Mouse (Mus musculus) left cerebral cortex, postnatal 14 days (tissue): Measurements from ENCODE around the gene Rras2. TPM values are rescaled to one million over a fixed set of nuclear protein-coding genes. Genes with fewer than 3 reads are reported as not detected.

Experiments used
- DNase-seq, 2 experiments: peaks; one replicate each; pipeline ENCODE4 v3.0.0; 2021 to 2022; ENCODE audit warnings: low spot score in 2 of 2, mixed read lengths in 1 of 2
- intact Hi-C: fragments of 180-260 bp; cut with DNase I; formaldehyde crosslinking; loops from one replicate; pipeline ENCODE4 v1.15.1; 2025
- long read RNA-seq, 2 experiments: library from polyadenylated mRNA; stranded (forward); transcript quantifications; one replicate each; pipeline ENCODE4 v2.0.0; 2021
- total RNA-seq, 2 experiments: library from RNA; stranded (reverse); gene quantifications; 2 replicates each; pipeline ENCODE4 v1.2.3; 2021

Gene Rras2
- total RNA-seq, result 10 to 100 TPM; 43.2 to 47.3 TPM
- long read RNA-seq, experiment 1, transcript Rras2-201 (6 exons, 2,275 nt), result major isoform, 47 of 56 reads
- long read RNA-seq, experiment 1, partial matches to known transcripts, result 2 of 56 reads
- long read RNA-seq, experiment 1, other reads (novel, unspliced or antisense), result 7 of 56 reads
- long read RNA-seq, experiment 2, transcript Rras2-201 (6 exons, 2,275 nt), result major isoform, 39 of 44 reads
- long read RNA-seq, experiment 2, partial matches to known transcripts, result 2 of 44 reads
- long read RNA-seq, experiment 2, other reads (novel, unspliced or antisense), result 3 of 44 reads

- intact Hi-C loops, result loop anchor here (2.0 to 10.0 kb wide), 3 partner anchors 15 to 85 kb away; no protein-coding TSS in a partner anchor
These were observed at the start of gene Rras2 for GRCm38 (mm10) chr7:114117444-114117905. Rras2 (minus strand) TSS chr7:114117781.

GRCm38 (mm10) chr7:114162975-114163374 is 45.4 kb upstream of the Rras2 start:
- intact Hi-C loops, result no loop called here

More at GRCm38 (mm10) chr7:114117444-114117905, at the start of gene Rras2:
- peak; percentile 82 to 85 for DNase-seq

GRCm38 (mm10) chr7:114161101-114161500 is 43.5 kb upstream of the Rras2 start:
- DNase-seq, result no peak
- intact Hi-C loops, result no loop called here

More at GRCm38 (mm10) chr7:114162975-114163374, 45.4 kb upstream of the Rras2 start:
- no peak for DNase-seq

- intact Hi-C loops, result no loop called here
- no peak for DNase-seq
These were observed 40.2 kb upstream of the Rras2 start for GRCm38 (mm10) chr7:114157716-114158278.

GRCm38 (mm10) chr7:114156364-114156763 is 38.8 kb upstream of the Rras2 start:
- DNase-seq, result no peak
- intact Hi-C loops, result no loop called here

GRCm38 (mm10) chr7:114155053-114155865 is 37.7 kb upstream of the Rras2 start:
- no peak for DNase-seq
- intact Hi-C loops, result no loop called here

- peak; percentile 70 to 91 for DNase-seq
- intact Hi-C loops, result loop anchor here (5.0 kb wide), 1 partner anchor 64 kb away; no protein-coding TSS in a partner anchor
These were observed 33.6 kb upstream of the Rras2 start for GRCm38 (mm10) chr7:114151036-114151780.

GRCm38 (mm10) chr7:114149564-114149963 is 32.0 kb upstream of the Rras2 start:
- no peak for DNase-seq
- intact Hi-C loops, result no loop called here

GRCm38 (mm10) chr7:114149135-114149534 is 31.6 kb upstream of the Rras2 start:
- intact Hi-C loops, result no loop called here

GRCm38 (mm10) chr7:114145841-114146240 is 28.3 kb upstream of the Rras2 start:
- DNase-seq, result no peak
- intact Hi-C loops, result no loop called here

More at GRCm38 (mm10) chr7:114149135-114149534, 31.6 kb upstream of the Rras2 start:
- DNase-seq, result no peak

GRCm38 (mm10) chr7:114142151-114142798 is 24.7 kb upstream of the Rras2 start:
- intact Hi-C loops, result no loop called here

GRCm38 (mm10) chr7:114140026-114140425 is 22.4 kb upstream of the Rras2 start:
- DNase-seq, result no peak
- intact Hi-C loops, result no loop called here

More at GRCm38 (mm10) chr7:114142151-114142798, 24.7 kb upstream of the Rras2 start:
- DNase-seq, result no peak

GRCm38 (mm10) chr7:114139400-114139799 is 21.8 kb upstream of the Rras2 start:
- intact Hi-C loops, result no loop called here
- DNase-seq, result no peak

GRCm38 (mm10) chr7:114138261-114138660 is 20.7 kb upstream of the Rras2 start:
- peak in 1 of 2 experiments; percentile 62 for DNase-seq
- intact Hi-C loops, result no loop called here

GRCm38 (mm10) chr7:114135166-114135565 is 17.6 kb upstream of the Rras2 start:
- intact Hi-C loops, result no loop called here

GRCm38 (mm10) chr7:114133957-114134356 is 16.4 kb upstream of the Rras2 start:
- no peak for DNase-seq
- intact Hi-C loops, result loop anchor here (2.0 kb wide), 1 partner anchor 17 kb away; the partner anchor contains the start of gene Rras2

More at GRCm38 (mm10) chr7:114135166-114135565, 17.6 kb upstream of the Rras2 start:
- no peak for DNase-seq

GRCm38 (mm10) chr7:114132316-114132715 is 14.7 kb upstream of the Rras2 start:
- peak in 1 of 2 experiments; percentile 38 for DNase-seq
- intact Hi-C loops, result loop anchor here (2.0 kb wide), 1 partner anchor 16 kb away; the partner anchor contains the start of gene Rras2

- no peak for DNase-seq
These were observed 11.7 kb upstream of the Rras2 start for GRCm38 (mm10) chr7:114129281-114129680.

More at GRCm38 (mm10) chr7:114129281-114129680, 11.7 kb upstream of the Rras2 start:
- intact Hi-C loops, result no loop called here
